Mouse (Mus musculus) forelimb bud, embryonic 11.5 days (tissue): ENCODE results near the gene Fancd2.

Experiments used
- DNase-seq: peaks from one replicate; pipeline ENCODE4 v3.0.0-alpha.2; 2012; ENCODE audit warnings: low read depth, low spot score

The Fancd2 gene

DNA sequence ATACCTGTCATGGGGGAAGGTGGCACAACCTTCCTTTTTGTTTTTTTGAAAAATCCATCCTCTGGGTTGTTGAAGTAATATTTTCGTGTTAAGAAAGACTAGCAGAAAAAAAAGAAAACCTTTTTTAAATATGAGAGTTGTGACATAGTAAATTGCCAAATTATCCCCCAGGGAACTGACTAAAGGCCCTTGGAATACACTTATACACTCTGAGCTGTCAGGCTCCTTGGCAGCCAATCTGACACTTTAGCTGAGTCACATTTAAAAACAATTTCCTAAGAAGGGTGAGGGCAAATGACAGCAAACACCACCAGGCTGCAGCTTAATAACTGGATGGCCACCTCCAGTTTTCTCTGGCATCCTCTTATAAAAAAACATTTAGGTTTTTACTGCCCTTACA lies 9.2 kb upstream of the Fancd2 start:
- no peak for DNase-seq

DNA sequence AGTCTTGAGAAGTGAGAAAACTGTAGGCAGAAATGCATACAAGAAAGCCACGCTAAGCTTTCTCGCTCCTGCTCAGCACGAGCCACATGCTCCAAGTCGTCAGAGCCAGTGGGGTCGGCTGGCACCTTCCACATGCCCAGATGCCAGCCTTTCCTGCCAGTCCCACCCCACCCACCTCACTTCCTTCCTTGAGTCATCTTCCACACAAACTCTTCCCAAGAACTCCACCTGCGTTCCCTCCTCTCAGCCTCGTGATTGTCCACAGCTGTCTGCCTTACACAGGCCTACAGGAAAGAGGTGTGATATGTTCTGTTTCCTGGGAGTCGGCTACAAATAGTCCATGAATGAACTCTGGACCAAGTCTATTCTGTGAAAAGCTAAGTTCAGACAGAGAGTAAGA lies 8.1 kb upstream of the Fancd2 start:
- no peak for DNase-seq

DNA sequence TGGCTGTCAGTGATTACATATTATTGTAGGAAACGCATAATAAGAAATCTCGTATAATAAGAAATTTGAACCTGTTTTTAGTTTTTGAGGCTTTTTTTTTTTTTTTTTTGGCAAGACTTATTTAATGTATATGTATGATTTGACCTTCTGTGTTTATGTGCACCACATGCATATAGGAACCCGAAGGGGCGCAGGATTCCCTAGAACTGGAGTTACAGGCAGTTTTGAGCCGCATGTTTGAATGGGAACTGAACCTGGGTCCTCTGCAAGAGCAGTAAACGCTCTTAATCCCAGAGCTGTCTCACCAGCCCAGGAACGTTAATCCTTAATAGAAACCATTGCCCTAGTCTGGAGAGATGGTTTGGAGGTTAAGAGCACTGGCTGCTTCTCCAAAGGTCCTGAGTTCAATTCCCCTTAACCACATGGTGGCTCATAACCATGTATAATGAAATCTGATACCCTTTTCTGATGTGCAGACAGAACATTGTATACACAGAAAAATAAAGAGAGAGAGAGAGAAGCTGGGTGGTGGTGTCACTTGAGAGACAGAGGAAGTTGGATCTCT lies 440 bp downstream of the Fancd2 start:
- no peak for DNase-seq

DNA sequence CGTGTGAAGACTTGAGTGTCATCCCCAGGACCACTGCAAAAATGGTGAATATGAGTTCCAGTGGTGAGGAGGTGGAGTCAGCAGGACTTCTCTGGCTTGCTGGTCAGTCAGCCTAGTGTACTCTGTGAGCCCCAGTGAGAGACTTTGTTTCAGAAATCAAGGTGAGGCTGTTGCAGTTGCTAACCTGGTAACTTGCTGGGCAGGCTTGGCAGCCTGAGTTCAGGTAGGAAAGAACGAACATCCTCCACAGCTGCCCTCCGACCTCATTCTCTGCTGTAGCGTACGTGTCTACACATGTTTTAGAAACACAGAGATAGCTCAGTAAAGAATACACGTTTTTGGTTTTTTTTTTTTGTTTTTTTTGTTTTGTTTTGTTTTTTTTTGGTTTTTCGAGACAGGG lies 3.4 kb downstream of the Fancd2 start:
- no peak for DNase-seq

DNA sequence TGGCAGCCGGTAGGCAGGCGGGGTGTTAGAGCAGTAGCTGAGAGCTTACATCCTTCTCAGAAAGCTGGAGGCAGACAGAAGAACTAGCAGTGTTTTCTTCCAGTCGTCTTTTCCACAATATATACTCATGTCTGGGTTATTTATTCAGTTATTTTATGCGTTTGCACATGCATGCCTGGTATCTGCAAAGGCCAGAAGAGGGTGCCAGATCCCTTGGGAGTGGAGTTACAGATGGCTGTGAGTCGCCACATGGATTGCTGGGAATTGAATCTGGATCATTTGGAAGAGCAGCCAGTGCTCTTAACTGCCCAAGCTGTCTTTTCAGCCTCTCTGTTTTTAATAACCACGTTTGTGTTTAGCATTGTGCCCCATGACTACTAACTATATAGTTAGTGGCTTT lies 10.1 kb downstream of the Fancd2 start:
- DNase-seq, result no peak

DNA sequence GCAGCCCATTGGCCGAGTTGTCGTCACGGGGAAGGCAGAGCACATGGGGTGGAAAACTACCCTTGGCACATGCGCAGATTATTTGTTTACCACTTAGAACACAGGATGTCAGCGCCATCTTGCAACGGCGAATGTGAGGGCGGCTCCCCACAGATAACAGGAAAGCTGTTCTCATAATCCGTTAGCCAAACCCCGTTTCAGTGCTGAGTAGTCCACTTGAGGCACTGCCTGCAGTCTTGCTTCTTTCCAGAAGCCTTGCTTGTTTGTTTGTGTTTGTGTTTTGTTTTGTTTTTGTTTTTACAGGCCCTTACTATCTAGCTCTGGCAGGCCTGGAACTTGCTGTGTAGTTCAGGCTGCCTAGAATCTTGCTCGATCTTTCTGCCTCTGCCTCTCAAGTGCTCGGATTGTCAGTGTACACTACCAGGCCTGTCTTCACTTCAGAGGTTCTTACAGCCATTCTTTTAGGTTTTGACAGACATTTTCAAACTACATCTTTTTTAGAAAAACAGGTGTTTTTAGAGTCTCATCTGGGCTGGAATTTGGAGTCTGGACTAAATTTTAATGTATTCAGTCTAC lies 12.5 kb downstream of the Fancd2 start:
- no peak for DNase-seq

DNA sequence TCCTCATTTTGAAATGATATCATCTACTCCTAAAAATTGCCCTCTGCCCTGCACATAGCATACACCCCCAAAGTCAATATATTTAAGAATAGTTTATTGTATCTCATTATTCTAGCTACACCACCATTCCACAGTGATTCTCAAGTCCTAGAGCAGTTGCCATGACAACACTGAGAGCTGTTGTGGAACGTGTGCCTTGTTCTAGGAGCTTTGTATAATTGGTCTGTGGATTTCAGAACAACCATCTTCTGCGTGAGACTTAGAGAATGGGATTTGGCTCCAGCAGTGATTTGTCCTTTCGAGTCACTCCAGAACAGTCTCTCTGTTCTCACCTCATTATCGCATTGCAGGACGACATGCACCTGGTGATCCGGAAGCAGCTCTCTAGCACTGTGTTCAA lies 28.3 kb downstream of the Fancd2 start:
- no peak for DNase-seq

DNA sequence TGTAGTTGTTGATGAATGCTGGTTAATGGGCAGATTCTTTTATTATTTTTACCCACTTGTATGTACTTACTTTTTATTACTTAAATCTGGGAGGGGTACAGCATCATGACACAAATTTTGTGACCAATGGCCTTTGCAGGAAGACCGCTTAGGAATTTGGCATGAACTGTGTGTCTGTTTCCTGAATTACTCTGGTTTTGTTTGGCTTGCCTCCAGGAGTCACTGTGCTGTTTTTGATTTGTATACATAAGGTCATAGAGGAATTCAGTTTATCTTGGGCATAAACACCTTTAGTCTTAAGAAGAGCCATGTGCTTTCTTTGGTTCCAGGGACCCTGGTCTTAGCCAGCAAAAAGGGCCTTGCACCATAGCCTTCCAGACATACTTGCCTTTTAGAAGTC lies 33.1 kb downstream of the Fancd2 start:
- DNase-seq, result no peak

DNA sequence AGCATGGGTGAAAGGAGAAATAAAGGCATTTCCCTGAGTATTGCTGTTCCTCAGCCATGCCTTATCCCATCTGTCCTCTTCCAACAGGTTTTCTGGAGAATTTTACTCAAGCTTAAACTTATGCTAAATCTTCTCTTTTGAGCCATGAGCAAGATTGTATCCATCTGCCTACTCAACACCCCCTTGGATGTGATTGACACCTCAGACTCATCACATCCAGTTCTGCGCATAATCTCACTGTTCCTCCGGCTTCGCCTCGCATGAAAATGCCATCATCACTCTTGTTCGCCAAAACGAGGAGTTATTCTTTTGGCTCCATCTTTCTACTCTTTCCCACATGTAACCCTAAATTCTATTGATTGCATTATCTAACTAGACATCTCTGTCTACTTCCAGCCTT lies 44.6 kb downstream of the Fancd2 start:
- DNase-seq, result no peak

DNA sequence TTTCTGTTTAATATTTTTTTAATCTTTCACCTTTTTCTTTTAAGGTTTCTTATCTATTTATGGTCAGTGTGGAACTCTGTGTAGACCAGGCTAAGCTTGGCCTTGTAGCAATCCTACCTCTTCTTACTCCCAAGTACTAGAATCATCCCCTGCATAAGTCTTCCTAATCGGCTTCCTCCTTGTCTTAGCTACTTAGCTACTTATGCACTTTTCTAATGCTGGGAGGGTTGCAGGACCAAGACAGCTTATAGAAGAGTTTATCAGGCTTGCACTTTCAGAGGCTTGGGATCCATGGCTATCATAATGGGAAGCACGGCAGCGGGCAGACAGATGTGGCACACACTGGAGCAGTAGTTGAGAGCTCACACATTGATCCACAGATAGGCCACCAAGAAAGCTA lies 47.8 kb downstream of the Fancd2 start:
- DNase-seq, result no peak

DNA sequence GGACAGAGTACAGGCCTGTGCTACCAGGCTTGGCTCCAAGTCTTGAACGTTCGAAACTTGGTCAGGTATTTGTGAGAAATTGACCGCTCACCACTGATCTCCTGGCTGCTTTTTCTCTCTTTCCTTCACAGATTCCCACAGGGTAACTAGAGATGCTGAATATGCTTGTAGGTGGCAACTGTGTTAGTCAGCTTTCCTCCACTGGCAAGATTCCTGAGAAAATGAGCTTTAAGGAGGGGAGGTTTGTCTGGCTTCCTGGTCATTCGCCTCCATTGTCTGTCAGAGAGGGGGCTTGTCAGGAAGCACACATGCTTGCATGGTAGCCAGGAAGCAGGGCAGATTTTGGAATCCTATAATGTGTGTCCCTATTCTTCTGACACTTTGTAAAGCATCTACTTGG lies 51.5 kb downstream of the Fancd2 start:
- no peak for DNase-seq

DNA sequence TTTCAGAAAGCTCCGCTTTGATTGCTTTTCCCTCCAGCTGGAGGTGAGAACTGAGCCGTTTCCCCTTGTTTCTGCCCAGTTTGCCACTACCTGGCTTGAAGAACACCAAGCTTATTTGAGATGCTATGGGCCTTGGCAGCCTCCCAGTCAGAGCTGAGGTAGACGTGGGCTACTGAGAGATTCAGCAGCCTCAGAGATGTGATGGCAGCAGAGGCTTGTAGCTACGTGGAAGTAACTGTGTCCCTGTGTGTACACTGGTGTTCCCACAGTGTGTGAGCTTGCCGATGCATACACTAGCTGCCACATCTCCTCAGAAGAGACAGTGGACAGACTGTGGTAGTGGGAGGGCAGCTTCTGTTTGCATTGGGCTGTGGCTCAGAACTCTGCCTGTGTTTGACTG lies 53.6 kb downstream of the Fancd2 start:
- no peak for DNase-seq

DNA sequence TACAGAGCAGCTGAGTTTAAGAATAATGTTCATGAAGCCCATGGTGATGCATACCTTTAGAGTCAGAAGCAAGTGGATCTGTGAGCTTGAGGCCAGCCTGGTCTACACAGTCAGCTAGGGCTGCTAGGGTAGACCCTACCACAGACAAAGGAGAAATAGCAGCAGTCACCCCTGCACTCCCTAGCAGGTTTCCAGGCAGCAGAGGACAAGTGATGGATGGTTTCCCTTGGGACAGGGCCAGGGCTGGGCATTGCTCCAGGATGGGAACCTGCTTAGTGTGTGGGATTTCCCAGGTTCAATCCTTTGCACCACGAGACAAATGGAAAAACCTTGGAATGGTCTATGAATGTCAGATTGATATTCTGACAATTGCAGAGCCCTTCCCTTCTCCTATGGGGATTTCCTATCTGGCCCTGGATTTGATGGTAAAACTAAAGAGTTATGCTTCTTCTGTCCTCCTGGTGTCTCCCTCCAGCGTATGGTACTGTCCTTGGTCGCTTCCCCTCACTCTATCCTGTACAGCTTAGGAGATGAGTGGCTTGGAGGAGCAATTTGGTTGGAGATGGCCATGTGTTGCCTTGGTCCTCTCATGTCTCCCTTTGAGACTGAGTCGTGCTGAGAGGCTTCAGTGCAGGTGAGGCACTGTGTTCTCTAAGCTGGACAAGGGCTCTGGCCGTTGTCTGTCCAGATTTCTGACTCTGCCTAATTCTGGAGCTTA lies 55.1 kb downstream of the Fancd2 start:
- no peak for DNase-seq

DNA sequence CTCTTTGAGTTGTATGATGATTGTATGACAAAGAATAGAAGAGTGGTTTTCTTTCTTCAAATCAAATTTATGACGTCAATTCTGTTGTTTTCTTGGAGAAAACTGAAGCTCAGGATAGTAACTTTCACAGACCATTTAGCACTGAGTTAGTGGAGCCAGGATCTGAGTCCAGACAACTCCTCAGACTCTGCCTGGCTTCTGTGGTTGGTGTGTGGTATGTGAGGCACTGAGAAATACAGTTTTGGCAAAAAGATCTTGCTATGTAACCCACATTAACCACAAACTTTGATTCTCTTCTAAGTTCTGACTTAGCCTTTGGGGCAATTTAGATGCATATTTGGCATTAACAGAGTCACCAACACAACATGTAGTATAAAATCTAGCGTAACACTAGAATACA lies 61.2 kb downstream of the Fancd2 start:
- DNase-seq, result no peak

DNA sequence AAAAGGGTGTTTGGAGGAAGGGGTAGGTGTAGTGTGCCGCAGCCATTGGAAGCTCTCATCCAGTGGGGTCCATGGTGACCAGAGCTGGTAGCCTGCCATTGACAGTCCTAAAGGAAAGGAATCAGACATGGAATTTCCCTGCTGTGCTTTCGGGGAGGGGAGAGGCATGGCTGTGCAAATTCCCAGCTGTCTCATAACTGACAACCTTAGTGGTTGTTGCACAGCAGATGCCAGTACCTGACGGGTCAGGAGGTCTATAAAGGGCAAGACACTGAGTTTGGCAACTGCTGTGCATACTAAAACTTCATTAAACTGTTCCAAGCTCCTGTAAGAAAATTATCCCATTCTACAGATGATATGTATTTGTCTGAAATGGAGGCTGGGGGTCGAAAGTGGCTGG lies 66.5 kb downstream of the Fancd2 start:
- no peak for DNase-seq

DNA sequence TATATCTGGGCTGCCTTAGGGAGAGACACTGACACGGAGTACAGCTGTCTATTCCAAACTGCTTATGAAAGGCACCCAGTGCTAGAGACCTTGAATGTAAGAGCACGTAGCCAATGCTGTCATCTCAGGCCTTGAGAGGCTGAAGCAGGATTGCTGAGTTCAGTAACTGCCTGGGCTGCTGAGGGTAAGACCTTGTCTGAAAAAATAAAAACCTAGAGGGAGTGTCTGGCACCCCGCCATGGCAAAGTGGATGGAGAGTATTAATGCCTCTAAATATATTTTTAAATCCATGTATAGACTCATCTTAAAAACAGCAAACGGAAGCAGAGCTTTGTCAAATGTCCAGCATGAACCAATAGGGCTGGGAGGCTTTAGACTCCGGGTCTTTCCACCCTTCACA lies 68.4 kb downstream of the Fancd2 start:
- no peak for DNase-seq

DNA sequence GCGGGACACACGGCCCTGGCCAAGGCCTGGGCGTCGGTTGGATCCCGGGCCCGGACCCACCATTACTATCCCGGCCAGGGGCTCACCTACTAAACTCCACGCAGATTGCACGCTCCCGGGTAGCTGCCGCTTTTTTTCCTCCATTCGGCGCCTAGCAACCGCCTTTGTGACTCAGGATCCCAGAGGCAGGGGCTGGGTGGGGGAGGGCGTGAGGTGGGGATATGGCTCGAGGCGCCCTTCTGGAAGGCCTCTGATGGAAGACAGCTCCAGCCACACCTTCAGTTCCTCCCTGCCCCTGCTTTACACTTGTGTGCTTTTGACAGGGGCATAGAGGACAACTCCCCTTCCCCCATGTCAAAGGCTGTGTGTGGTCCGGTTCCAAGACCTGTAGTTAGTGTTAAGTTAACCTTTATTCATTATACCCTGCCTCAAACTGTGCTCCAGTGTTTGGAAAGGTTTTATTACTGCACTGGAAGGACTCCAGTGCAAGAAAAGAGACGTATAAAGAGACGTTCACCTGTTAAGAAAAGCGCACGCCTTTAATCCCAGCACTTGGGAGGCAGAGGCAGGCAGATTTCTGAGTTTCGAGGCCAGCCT lies 69.2 kb downstream of the Fancd2 start, which contains the start of gene Fancd2os:
Gene Fancd2os, minus strand, starts transcription at position 173 of the 597 bp plus-strand sequence.
- no peak for DNase-seq

DNA sequence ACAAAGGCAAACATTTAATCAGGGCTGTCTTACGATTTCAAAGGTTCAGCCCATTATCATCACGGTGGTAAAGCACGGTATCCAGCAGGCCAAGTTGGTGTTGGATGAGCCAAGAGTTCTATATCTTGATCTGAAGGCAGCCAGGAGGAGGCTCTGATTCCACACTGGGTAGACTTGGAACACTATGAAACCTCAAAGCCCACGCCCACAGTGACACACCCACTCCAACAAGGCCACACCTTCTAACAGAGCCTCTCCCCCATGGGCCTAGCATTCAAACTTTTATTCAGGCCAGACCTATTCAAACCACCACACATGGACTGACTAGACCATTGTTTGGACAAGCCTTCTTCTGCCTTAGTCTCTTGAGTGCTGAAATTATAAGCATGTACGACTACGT lies 71.3 kb downstream of the Fancd2 start:
- DNase-seq, result no peak

DNA sequence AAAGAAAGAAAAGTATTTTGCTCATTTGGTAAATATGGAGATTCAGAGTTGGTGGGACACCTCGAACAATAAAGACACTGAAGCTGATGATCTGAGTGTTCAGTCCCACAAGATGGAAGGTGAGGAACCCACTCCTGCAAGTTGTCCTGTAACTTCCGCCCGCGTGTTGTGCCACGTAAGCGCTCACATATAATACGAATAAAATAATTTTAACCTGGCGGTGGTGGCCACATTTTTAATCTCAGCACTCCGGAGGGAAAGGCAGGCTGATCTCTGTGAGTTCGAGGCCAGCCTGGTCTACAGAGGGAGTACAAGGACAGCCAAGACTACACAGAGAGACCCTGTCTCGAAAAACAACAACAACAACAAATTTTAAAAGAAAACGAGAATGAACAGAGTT lies 72.5 kb downstream of the Fancd2 start:
- DNase-seq, result peak; percentile 4

DNA sequence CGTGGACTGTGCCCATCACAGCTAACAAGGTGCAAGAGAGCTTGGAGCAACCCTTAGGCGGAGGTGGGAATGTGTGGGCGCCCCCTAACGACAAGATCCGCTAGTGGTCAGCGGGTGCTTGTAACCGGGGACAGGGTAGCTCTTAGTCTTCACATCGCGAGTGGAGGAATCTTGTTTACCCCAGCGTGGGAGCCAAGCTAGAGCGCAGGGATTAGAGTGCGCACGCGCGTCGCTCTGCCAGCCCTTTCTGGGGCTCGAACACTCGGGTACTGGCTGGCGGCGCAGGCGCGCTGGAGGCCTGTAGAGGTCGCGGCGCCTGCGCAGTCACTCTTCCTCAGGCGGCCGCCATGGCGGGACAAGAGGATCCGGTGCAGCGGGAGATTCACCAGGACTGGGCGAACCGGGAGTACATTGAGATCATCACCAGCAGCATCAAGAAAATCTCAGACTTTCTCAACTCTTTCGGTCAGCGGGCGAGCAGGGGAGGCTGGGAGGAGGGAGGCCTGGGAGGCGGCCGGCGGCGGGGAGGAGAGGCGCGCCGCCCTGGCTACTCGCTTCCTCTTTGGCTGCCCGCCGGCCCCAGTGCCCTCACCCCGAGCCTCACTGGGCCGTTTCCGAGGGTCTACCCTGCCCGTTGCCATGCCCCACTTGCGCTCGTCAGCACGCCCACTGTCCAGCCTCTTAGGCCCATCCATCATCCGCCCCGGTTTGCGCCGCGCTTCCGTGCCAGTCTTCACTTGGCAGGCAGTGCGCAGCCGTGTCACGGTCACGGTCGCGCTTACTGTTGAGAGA lies 73.1 kb downstream of the Fancd2 start, which contains the start of gene Brk1:
Gene Brk1, plus strand, starts transcription at position 341 of the 792 bp plus-strand sequence.
- DNase-seq, result peak; percentile 88

DNA sequence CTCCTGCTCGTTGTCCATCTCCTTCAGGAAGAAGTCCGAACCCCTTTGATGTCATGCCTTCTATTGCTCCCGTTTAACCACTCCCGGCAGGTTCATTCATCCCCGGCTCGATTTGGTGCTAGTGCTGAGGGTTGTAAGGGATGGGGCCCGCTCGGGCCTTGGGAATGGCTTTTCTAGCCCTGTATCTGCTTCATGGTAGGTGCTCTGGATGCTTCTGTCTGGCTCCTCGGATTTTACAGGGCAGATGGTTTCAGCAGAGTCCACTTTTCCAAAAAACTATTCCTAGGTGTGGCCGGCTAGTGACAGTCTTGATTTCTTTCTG lies 73.7 kb downstream of the Fancd2 start:
- no peak for DNase-seq

DNA sequence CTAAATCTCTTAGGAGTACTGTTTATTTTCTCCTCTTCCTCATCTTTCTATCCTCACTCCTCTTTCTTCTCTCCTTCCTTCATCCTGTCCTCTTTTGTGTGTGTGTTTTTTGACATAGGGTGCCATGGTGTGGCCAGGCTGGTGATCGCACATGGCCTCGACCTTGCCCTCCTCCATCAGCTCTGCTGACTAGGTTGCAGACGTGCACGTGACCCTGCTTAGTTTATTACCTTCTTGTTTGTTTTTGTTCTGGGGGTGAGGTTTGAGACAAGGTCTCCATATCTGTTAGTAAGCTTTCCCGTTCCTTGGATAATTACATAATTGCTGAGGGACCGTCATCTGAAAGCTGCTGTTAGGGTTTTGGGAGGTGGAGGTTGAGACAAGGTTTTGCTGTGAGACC lies 77.4 kb downstream of the Fancd2 start:
- no peak for DNase-seq
